18 mouse cellular contexts compared by ENCODE assay signal in genomic region chr2:135564231-135564630, GRCm38 (mm10).
DNase-seq lines count a peak whose midpoint lies in the region; TF ChIP-seq lines count a peak whose summit lies in the region.
"Had no signal": no experiment of that assay in that cellular context is flagged by ENCODE, and none has a peak within 500 bp of the region (broad histone marks: within the 10 kb centered on the region; RNA-seq: fewer than 3 reads in every experiment).

No protein-coding gene starts in this region.

- no peak for TF ChIP-seq EP300 in heart, adult 2 months (IDR thresholded peaks at IDR 0.05; ENCODE audit: insufficient read depth, low read depth, low read length)

- 61% methylated on average over 4 of the region's 4 CpGs for WGBS in heart, adult 2 months

- H3K4me3 ChIP-seq in heart, adult 2 months: no peak overlapping the region
- H3K4me3 ChIP-seq in brown adipose tissue, adult 24 weeks (ENCODE audit: insufficient read depth, low read depth, low read length): no peak overlapping the region
- H3K4me3 ChIP-seq: forebrain, embryonic 10.5 days; forebrain, embryonic 13.5 days; heart, embryonic 13.5 days had no signal

- peak overlapping the region; percentile 49 for H3K27ac ChIP-seq in heart, adult 2 months
- H3K27ac ChIP-seq in brown adipose tissue, adult 24 weeks (replicated peaks; ENCODE audit: low read depth, low read length): peak overlapping the region; percentile 90
- H3K27ac ChIP-seq: forebrain, embryonic 10.5 days; forebrain, embryonic 13.5 days; heart, embryonic 13.5 days; hindbrain, embryonic 14.5 days; hindbrain, postnatal 0 days had no signal

- no peak for TF ChIP-seq POLR2A in heart, adult 2 months (IDR thresholded peaks at IDR 0.05; ENCODE audit: insufficient read depth, low read depth, low read length)

- DNase-seq in adrenal gland, postnatal 14 days: peak; percentile 36
- no peak for DNase-seq in adrenal gland, adult 8-10 months
- DNase-seq in heart, adult 2 months: no peak
- no peak for DNase-seq in heart, adult 9 months (ENCODE audit: low spot score in 2 of 2)
- no peak for DNase-seq in lung, postnatal 36 days
- DNase-seq: cerebellum, adult 18-20 months; cerebellum, adult 9-10 months; cerebellum, postnatal 14 days; gastrocnemius, postnatal 25 days; heart, postnatal 14 days; heart, postnatal 4 days; kidney, adult 18-20 months had no signal

- H3K36me3 ChIP-seq in heart, adult 2 months (ENCODE audit: control insufficient read depth, insufficient read depth, low read length): peaks cover 7% of the 10 kb centered on the region; the same call in 1 of the 2 replicates
- H3K36me3 ChIP-seq: forebrain, embryonic 10.5 days; heart, embryonic 13.5 days had no signal

- no peak for TF ChIP-seq CTCF in heart, adult 2 months (IDR thresholded peaks at IDR 0.05)

- no peaks in the 10 kb centered on the region for H3K79me2 ChIP-seq in heart, adult 2 months (replicated peaks; ENCODE audit: control insufficient read depth, insufficient read depth, low read length)

- peaks cover 22% of the 10 kb centered on the region for H3K4me1 ChIP-seq in heart, adult 2 months (ENCODE audit: control insufficient read depth, insufficient read depth, low read length)
- H3K4me1 ChIP-seq in brown adipose tissue, adult 24 weeks (ENCODE audit: control insufficient read depth, insufficient read depth, insufficient read length, low read length): peaks cover 30% of the 10 kb centered on the region
- H3K4me1 ChIP-seq: forebrain, embryonic 13.5 days had no signal

- no peak overlapping the region for H3K9ac ChIP-seq in heart, adult 2 months (ENCODE audit: low read depth, low read length)
- H3K9ac ChIP-seq: forebrain, embryonic 13.5 days; heart, embryonic 13.5 days; hindbrain, embryonic 14.5 days had no signal

- H3K27me3 ChIP-seq in heart, adult 2 months (ENCODE audit: control insufficient read depth, insufficient read depth, low read length): no peaks in the 10 kb centered on the region
- H3K27me3 ChIP-seq: forebrain, embryonic 13.5 days; heart, embryonic 13.5 days had no signal

- intact Hi-C loops in heart, adult 2 months (cut with DNase I): loop anchor here (5.0 kb wide), 3 partner anchors 163 to 353 kb away; no protein-coding TSS in a partner anchor
